Mouse (Mus musculus) thymus, adult 2 months (tissue): ENCODE results near the gene Tmem121. TPM values are rescaled to one million over a fixed set of nuclear protein-coding genes. Genes with fewer than 3 reads are reported as not detected.

Source experiments
- DNase-seq: peaks from one replicate; pipeline ENCODE4 v3.0.0; 2021
- H3K27ac ChIP-seq: fragments of 200-500 bp; 2 replicates; pipeline ENCODE4 v1.5.1; 2012; ENCODE audit warnings: low read length, control low read depth; ENCODE audit not compliant: control insufficient read depth, insufficient read depth
- H3K27me3 ChIP-seq: fragments of 200-500 bp; 2 replicates; pipeline ENCODE4 v1.6.1; 2012; ENCODE audit warnings: mild to moderate bottlenecking, low read length, moderate library complexity, mixed read lengths; ENCODE audit not compliant: control insufficient read depth, insufficient read depth
- H3K36me3 ChIP-seq: fragments of 200-500 bp; 2 replicates; pipeline ENCODE4 v1.6.1; 2012; ENCODE audit warnings: mild to moderate bottlenecking, low read length, moderate library complexity; ENCODE audit not compliant: control insufficient read depth, insufficient read depth
- H3K4me1 ChIP-seq: fragments of 200-500 bp; replicated peaks from 2 replicates; pipeline ENCODE4 v1.6.1; 2012; ENCODE audit warnings: low read length; ENCODE audit not compliant: control insufficient read depth, insufficient read depth
- H3K4me3 ChIP-seq: fragments of 200-500 bp; 2 replicates; pipeline ENCODE4 v1.5.1; 2012; ENCODE audit warnings: mild to moderate bottlenecking, low read length, control low read depth, moderate library complexity; ENCODE audit not compliant: control insufficient read depth, insufficient read depth
- CTCF ChIP-seq: fragments of 200-500 bp; IDR thresholded peaks from 2 replicates; pipeline ENCODE4 v1.5.1; 2012; ENCODE audit warnings: mild to moderate bottlenecking, control low read depth, low read length, moderate library complexity, borderline replicate concordance; ENCODE audit not compliant: control insufficient read depth, poor library complexity, insufficient read depth; ENCODE audit errors: extremely low read depth
- POLR2A ChIP-seq: fragments of 200-500 bp; IDR thresholded peaks from 2 replicates; pipeline ENCODE4 v1.6.1; 2012; ENCODE audit warnings: mild to moderate bottlenecking, low read length, control low read depth, moderate library complexity; ENCODE audit not compliant: control insufficient read depth, poor library complexity, insufficient read depth; ENCODE audit errors: extremely low read depth
- WGBS: fragments of 180-500 bp; shearing (Covaris S2); methylation state at CpG from one replicate; pipeline ENCODE4 v1.1.7; 2018; 5-methylcytosine and 5-hydroxymethylcytosine counted together
- polyA plus RNA-seq: library from polyadenylated mRNA; depleted of rRNA; stranded (reverse); fragments of >200 nt; gene quantifications from 2 replicates; pipeline ENCODE4 v1.2.3, GENCODE M21; 2012

Gene Tmem121
- polyA plus RNA-seq, 1 experiment, result 47.6 TPM

DNA sequence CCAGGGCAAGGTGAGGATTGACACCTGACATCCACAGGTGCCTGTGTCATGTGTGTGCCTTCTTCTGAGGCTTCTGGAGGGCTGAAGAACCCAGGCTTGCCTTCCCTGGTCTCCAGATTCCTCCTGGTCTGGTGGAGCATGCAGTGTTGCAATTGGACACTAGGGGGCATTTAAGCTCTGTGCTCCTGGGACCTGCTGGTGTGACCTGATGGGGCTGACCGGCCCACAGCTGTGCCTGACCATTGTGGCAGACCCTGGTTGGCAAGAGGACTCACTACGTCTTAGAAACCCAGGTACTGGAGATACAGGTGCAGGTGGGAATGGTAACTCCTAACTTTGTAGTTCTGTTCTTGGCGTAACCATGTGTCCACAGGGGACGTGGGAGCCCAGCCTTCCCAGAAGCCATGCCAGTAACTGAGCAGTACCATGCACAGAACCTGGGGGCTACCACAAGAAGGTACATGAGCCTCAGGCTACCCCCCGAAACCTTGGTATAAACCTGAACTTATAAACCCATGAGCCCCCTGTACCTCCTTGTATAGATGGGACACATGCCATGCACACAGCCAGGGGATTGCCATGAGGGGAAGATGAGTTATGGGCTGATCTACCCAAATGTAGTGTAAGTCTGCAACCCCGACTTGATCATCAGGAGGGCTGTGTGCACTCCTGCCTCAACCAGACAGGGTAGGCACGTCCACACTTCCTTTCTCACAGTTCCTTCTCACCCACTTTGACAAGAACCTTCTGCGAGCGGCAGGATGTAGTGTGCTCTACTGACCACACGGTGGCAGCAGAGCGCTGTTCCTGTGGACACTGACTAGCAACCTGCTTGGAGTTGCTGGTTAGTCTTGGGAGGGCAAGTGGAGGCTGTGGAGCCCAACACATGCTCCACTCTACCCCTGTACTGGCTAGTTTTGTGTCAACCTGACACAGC is 31.8 kb downstream of the Tmem121 start:
- Histone ChIP-seq H3K27ac (no peak overlapping the region), H3K27me3 (no peaks in the 10 kb centered on the region), H3K4me3 (no peak overlapping the region), H3K4me1 (peaks cover 5% of the 10 kb centered on the region), H3K36me3 (no peaks in the 10 kb centered on the region)
- DNase-seq, result peak; percentile 84
- 31% methylated on average over 11 of the region's 11 CpGs for WGBS
- TF ChIP-seq CTCF, result peak; percentile 85; the same call in 1 of the 2 replicates
- TF ChIP-seq POLR2A, result no peak

GRCm38 (mm10) chr12:113219867-113220266 is 34.1 kb downstream of the Tmem121 start:
- TF ChIP-seq POLR2A, result no peak
- TF ChIP-seq CTCF, result peak; percentile 73; the same call in 1 of the 2 replicates
- Histone ChIP-seq H3K27me3 (no peaks in the 10 kb centered on the region), H3K4me3 (no peak overlapping the region), H3K36me3 (no peaks in the 10 kb centered on the region), H3K27ac (no peak overlapping the region), H3K4me1 (peaks cover 5% of the 10 kb centered on the region)
- 17% methylated on average over 4 of the region's 4 CpGs for WGBS
- peak; percentile 80 for DNase-seq

DNA sequence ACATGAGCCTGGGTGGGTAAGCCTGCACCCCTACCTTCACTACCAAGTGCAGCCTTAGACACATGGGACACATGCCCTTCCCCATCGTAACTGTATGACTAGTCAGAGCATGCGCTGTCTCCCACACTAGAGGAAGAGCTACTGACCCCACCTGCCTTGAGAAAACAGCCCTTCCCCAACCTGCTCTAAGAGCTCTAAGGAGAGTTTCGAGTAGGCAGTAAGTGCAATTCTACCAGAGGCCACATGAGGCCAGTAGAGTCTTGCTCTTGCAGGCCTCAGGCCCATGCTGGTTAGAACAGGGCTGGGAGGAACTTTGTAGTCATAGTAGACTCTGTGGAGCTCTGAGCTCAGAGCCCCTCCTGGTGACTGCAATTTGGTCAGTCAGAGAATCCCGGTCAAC is 34.7 kb downstream of the Tmem121 start:
- no peaks in the 10 kb centered on the region for H3K36me3 ChIP-seq
- no peak overlapping the region for H3K4me3 ChIP-seq
- no peaks in the 10 kb centered on the region for H3K27me3 ChIP-seq
- H3K27ac ChIP-seq, result no peak overlapping the region
- peak; percentile 83 for DNase-seq
- peaks cover 5% of the 10 kb centered on the region for H3K4me1 ChIP-seq
- TF ChIP-seq POLR2A (no peak), CTCF (no peak)
- 30% methylated on average over 4 of the region's 4 CpGs for WGBS

- peak; percentile 76 for DNase-seq
These were observed 35.6 kb downstream of the Tmem121 start for GRCm38 (mm10) chr12:113221289-113221688.

GRCm38 (mm10) chr12:113222121-113222636 is 36.4 kb downstream of the Tmem121 start:
- no peak overlapping the region for H3K27ac ChIP-seq
- peak; percentile 97 for DNase-seq
- TF ChIP-seq POLR2A, result no peak
- peak; percentile 84 for TF ChIP-seq CTCF
- H3K4me1 ChIP-seq, result peaks cover 5% of the 10 kb centered on the region
- H3K27me3 ChIP-seq, result no peaks in the 10 kb centered on the region
- no peaks in the 10 kb centered on the region for H3K36me3 ChIP-seq
- 1% methylated on average over 8 of the region's 8 CpGs for WGBS
- H3K4me3 ChIP-seq, result no peak overlapping the region

More at GRCm38 (mm10) chr12:113221289-113221688, 35.6 kb downstream of the Tmem121 start:
- 53% methylated on average over 9 of the region's 9 CpGs for WGBS
- H3K36me3 ChIP-seq, result no peaks in the 10 kb centered on the region
- H3K4me1 ChIP-seq, result peaks cover 5% of the 10 kb centered on the region
- TF ChIP-seq POLR2A, result no peak
- peak; percentile 95 for TF ChIP-seq CTCF
- H3K27me3 ChIP-seq, result no peaks in the 10 kb centered on the region
- H3K4me3 ChIP-seq, result no peak overlapping the region
- no peak overlapping the region for H3K27ac ChIP-seq

- TF ChIP-seq POLR2A (no peak), CTCF (peak; percentile 36; the same call in 1 of the 2 replicates)
- Histone ChIP-seq H3K4me1 (peaks cover under 1% of the 10 kb centered on the region), H3K4me3 (no peak overlapping the region), H3K27ac (no peak overlapping the region), H3K36me3 (no peaks in the 10 kb centered on the region), H3K27me3 (no peaks in the 10 kb centered on the region)
- peak; percentile 75 for DNase-seq
- 18% methylated on average over 6 of the region's 6 CpGs for WGBS
These were observed 37.0 kb downstream of the Tmem121 start for GRCm38 (mm10) chr12:113222748-113223147.
